Mouse (Mus musculus) cerebellum, adult (tissue): Measurements from ENCODE around the gene Hes6.

Source experiments
- ATAC-seq: cut with Nextera tagmentation; 2 replicates; pipeline ENCODE4 v1.9.2; 2017; ENCODE audit warnings: mild to moderate bottlenecking, moderate library complexity, mixed read lengths; ENCODE audit not compliant: insufficient number of reproducible peaks, low FRiP score, low TSS enrichment

The Hes6 gene

DNA sequence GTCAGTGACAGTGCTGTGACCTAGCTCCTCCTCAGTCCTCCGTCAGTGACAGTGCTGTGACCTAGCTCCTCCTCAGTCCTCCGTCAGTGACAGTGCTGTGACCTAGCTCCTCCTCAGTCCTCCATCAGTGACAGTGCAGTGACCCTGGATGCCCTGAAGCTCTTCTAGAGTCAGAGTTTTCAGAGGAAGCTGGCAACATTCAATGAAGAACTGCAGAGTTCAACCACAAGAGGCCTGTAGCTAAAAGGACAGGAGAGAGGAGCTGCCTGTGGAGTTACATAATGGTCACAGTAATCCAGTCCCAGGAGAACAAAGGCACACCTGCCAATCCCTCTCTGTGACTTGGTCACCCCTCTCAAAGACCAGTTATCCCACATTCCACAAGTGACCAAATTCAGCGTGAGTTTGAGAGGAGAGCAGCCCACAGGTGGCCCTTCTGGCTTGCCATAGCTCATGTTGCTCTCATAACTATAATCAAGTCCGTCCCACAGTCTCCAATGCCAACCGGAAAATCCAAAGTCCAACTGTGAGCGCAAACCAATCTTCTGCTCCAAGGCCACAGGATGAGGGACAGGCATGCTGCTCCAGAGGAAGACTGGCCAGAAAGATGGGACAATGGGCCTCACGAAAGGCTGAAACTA lies 28.6 kb upstream of the Hes6 start:
- no peak for ATAC-seq

DNA sequence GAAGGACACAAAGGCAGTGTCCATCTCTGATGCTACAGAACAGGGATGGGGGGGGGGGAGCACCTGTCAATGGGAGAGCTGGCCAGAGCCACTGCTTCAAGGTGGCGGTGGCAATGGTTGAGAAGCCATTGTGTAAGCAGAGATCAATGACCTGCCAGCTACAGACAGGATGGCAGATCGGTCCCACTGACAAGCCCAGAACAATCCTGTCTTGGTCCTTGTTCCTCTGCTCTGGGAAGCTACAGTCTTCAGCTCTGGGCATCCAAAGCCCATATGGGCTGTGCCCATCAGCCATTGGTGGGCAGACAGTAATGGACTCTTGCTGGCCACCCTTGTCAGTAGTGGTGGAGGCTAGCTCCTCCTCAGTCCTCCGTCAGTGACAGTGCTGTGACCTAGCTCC lies 28.0 kb upstream of the Hes6 start:
- no peak for ATAC-seq

DNA sequence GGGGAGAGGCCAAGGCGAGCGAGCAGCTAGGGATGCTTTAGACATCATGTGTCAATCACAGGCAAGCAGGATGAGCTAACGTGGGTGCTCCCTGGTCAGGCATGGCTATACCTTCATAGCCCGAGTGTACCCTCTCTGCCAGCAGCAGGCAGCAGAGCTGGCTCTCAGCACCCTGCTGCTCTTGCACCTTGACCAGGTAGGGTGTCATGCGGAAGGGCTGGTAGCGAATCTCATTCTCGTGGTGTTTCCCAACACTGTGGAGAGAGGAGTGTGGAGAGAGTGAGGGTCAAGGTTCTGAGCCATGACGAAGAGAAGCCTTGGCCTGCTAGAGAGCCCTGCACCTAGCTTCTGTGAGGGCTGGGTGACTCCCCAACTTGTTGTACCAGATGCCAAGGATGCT lies 25.9 kb upstream of the Hes6 start:
- no peak for ATAC-seq

DNA sequence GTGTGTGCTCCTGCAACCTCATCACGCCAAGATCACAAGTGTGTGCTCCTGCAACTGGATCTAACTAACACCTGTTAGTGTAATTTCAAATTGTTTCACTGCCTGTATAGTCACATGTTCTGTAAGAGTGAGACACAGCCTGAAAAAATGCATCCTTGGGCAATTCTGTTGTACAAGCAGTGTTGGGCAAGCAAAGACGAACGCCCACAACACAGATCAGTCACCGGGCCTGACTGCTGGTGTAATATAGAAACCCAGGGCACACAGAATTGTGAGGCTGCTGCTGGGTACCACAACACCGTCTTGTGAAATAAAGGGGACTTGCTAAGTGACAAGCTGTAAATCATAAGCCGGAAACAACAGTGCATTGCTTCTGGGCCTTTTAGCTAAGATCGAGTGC lies 23.7 kb upstream of the Hes6 start:
- no peak for ATAC-seq

DNA sequence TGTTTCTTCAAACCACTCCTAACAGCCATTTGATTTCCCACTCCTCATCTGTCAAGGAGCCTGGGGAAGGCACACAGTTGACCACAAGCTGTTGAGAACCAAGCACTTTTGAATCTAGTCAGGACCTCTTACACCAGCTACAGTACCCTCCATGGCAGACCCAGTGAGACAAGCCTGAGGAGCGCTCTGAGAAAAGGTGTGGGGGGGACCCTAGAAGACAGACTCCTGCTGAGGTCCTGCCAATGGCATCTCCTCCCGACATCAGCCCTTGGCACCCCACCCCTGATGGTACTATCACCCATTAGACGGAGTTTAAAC lies 23.2 kb upstream of the Hes6 start:
- ATAC-seq, result no peak

DNA sequence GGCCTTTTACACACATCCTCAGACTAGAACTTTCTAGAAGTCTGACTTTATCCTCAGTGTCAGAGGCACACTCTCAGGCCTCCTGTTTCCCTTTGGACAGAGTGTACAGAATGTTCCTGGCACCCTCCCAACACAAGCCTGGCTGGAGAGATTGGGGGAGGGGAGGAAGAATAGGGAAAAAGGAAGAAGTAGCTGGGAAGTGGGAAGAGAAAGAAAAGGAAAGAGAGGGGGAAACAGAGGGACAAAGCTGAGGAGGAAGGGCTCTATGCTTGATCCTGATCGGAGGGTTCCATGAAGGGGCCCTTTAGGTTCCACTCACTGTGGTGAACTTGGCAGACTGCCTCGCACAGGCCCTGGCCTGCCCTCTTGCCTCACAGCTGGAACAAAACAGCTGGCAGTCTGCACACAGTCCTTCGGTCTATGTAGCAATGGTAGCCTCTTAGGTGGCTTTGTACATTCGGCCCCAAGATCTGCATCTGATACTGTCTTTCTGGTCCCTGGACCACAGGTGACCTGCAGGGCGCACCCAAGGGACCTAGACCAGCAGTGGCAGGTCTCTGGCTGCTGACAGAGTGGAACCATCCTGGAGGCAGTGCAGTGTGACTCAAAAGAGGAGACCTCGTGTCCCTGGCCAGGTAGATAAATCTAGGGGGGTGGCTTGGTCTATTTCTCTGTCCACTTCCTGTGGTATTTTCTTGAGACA lies 22.7 kb upstream of the Hes6 start:
- 0 out of 2 replicates have a peak, but pooled peaks have one; percentile 46 for ATAC-seq

DNA sequence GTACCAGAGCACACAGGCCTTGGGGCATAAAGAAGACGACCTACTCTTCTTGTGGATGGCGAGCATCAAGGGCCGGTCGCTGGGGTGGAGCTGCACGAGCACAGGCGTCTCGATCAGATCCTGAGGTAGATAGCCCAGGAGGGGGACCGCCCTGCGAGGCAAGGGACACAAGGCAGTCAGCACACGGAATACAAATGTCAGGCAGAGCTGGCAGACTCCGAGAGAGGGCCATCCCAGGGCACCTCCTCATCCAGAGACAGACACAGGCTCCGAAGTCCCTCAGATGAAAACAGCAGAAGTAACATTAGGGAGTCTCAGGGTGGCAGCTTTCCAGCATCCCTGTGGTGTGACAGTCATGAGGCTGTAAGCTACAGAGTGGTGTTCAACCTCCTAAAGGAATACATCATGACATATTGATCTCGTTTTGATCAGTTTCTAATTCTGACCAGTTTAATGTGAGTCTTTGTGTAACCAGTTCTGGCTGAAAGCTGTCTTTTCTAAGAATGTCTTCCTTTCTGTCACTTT lies 21.8 kb upstream of the Hes6 start:
- no peak for ATAC-seq

DNA sequence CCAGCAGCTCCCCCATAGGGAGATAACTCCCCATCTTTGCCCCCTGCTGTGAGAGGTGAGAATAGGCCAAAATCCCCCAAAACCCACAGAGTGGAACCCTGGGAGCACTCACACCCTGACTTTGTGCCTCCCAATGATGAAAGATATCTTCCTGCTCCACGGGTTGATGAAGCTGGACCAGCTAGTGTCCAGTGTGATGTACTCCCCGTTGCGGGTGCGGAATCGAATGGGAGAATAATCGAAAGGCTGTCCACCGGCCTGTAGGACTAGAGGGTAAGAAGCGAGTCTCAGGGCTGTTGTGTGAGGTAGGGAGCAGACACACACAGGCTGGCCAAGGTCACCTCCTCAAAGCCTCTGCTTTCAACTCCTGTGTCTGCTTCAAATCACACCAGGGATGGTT lies 21.1 kb upstream of the Hes6 start:
- ATAC-seq, result no peak

DNA sequence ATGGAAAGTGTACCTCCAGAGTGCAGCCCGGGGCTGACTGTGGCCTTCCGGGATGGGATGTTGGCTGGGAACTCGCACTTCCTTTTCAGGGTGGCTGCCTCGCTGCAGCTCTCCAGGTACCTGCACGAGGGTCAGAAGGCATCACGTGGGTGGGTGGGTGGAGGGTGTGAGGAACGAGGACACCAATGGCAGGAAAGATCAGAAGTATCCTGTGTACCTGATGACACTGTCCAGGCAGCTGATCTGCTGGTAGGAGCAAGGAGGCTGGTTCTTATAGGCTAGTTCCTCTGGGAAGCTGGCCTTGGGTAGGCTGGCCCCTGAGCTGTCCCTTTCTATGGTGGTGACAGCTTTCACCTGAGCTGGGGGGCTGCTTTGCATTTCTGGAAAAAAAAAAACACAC lies 16.9 kb upstream of the Hes6 start:
- no peak for ATAC-seq

DNA sequence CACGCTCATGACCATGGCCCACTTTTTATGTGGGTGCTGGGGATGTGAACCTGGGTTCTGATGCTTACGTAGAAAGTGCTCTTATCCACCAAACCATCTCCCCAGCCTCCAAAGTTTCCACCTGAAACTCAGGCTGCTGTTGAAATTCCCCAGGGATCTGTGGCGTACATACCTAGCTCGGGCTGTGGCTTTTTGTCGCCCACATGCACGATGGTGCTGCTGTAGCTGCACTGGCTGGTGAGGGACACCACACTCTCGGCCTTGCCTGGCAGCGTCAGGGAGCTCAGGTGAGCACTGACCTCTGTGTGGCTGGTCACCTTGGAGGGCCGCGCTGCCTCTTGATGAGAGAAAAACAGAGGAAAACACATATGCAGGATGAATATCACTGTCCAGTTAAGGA lies 15.4 kb upstream of the Hes6 start:
- ATAC-seq, result no peak

DNA sequence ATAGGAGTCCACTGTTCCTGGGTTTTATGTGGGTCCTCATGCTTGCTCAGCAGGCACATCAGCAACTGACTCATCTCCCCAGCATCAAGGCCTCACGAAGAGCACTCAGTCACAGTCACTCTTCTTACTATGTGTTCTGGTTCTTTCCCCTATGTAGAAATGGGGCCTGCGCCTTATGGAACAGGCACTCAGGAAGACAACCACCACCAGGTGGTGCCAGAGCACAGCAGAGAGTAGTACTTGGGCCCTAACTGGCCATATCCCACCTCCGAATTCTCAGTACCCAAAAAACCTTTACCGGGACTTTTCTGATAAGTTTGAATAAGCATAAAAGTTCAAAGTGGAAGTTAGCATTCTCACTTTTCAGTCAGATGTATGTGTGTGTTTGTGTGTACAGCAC lies 14.8 kb upstream of the Hes6 start:
- ATAC-seq, result peak; percentile 26; the same call in 1 of the 2 replicates

DNA sequence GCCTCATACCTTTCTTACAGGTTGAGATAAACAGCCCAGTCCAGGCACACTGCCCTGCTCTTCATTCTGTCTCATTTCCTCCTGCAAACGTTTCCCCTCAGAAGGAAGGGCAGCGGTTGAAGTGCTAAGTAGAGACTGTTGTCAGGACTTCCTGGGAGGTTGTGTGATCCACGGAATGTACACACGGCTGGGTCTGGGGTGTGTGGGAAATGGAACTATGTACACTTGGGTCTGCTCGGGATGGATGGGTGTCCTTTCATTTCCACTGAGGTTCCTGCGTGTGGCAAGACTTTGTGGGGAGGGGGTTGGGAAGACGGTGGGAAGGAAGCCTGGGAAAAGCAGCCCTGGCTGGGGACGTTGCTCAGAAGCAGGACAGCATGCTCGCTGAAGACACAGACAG lies 12.6 kb upstream of the Hes6 start:
- no peak for ATAC-seq

DNA sequence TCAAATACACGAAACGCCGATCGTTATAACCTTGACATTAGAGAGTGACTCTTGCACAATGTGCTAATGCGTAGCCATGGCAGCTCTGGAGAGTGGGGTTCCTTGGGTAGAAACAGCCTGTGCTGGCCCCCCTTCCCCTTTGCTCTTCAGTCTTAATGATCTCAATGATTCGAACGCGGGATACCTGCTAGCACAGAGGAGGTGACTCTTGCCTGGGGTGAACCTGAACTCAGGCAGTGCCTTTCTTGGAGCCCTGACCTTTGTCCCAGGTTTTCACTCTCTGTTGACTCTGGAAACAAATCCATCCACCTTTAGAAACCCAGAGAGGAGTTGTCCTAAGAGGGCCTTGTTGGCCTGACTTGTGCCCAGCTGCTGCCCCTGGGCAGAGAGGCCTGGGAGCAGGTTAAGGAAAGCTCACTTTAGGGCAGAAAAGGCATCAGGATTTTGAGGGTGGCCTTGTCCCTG lies 6.8 kb upstream of the Hes6 start:
- no peak for ATAC-seq

DNA sequence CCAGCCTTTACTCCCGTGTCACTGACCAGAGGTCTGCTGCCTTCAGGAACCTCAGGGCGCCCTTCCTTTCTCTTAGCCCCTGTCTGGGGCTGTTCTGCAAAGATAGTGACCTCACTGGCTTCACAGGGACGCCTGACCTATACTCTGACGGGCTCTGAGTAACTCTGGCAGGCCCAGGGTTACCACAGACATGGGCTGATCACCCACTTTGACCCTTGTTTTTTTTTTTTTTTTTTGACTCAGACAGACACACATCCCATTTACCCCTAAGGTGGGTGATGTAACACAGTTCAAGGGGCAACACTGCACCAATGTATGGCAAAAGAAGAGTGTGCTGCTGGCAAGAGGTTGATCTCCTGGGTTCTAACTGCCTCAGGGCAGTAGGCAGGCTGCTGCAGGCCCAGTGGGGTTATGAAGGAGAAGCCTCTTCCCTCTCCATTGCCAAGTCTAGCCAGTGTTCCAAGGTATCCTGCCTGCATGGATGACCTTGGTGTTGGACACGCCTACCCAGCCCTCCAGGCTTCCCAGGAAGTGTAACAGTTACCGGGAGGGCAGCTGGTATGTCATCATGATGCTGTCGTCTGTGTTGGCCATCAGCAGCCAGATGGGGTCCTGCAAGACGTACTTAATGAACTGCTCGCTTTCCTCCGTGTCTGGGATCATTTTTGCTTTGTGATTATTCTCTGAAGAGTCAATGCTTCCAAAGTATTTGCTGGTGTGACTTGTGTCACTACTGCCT lies 6.2 kb upstream of the Hes6 start:
- ATAC-seq, result no peak

DNA sequence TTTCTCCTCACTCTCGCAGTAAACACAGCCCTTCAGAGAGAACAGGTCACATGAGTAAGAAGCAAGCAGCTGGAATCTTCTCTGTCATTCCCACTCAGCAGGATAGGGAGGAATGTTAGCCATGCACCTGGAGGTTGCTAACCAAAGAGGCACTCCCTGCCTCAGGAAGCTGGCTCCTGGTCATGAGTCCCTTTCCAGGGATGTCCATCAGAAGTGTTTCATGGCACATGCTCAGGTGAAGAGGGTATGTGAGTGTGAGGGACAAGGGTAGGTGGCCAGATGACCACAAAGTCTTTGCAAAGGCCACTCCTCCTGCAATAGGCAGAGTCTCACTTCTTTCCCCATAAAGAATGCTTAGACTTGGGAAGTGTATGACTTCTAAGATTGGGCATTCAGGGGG lies 4.2 kb upstream of the Hes6 start:
- no peak for ATAC-seq

DNA sequence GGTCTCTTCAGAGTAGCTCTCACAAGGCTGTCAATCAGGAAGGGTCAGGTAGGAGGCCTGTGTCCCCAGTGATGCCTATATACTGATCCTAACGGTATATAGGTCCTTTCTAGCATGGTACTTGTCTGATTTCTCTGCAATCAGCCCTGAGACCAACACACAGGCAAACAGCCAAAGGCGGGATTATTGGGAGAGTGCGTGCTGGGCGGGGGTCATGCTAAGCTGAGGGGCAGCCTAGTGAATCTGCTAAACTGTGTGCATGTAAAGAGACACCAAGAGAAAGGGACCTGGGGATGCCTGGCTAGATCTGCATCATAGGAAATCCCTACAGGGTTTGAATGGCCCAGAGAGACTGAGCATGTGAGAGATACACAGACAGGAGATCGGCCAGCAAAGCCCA lies 1.5 kb upstream of the Hes6 start:
- ATAC-seq, result no peak

DNA sequence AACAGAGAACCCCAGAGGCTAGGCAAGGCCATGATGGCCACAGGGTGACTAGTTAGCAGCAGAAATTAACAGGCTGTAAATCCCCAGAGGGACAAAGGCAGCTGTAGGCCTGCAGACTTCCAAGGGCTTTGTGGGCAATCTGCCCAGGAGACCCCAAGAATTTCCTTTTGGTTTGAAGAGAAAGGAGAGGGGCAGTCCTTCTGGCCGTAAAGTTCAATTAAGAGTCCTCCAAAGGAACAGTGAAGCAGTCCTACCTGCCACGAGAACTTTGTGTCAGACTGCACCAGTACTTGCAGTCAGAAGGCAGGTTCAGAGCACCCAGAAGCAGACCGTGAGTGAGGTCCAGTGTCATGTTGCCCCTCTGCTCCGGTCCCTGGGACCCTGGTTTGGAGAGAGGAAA lies 1.1 kb upstream of the Hes6 start:
- ATAC-seq, result no peak

DNA sequence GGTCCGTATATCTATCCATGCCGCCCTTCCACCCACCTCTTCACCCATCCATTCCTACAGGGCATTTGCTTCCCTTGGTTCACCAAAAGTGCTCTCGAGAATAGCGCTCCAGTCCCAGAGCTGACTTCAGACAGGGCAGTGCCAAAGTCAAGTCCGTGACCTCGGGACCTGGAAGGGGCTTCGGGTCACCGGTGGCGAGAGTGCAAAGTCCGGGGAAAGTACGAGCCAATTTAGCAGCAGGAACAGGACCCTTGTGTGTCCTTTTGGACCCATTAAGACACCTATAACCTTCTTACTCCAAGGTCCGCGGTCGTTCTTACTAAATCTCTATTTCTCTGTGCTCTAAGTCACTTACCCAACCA lies 321 bp downstream of the Hes6 start:
- no peak for ATAC-seq

DNA sequence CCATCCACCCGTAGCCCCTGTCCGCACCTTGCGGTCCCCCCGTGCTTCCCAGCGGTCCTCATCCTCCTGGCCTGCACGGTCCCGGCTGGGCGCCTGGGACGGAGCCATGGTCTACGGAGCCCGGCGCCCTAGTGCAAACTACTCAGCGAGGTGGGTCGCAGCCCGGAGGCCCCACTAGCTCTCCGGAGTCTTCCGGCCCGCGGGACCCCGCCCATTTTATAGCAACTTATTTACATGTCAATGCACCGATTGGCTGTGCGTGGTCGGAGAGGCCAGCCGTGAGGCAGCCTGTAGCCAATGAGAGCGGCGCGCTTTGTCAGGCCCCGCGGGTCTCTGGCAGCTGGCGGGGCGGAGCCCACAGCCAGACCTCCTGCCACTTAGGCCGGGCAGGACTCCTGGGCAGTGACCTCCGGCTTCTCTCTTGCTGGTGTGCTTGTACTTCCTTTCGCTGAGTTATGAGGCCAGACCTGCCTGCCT lies 770 bp downstream of the Hes6 start:
- peak; percentile 92 for ATAC-seq

DNA sequence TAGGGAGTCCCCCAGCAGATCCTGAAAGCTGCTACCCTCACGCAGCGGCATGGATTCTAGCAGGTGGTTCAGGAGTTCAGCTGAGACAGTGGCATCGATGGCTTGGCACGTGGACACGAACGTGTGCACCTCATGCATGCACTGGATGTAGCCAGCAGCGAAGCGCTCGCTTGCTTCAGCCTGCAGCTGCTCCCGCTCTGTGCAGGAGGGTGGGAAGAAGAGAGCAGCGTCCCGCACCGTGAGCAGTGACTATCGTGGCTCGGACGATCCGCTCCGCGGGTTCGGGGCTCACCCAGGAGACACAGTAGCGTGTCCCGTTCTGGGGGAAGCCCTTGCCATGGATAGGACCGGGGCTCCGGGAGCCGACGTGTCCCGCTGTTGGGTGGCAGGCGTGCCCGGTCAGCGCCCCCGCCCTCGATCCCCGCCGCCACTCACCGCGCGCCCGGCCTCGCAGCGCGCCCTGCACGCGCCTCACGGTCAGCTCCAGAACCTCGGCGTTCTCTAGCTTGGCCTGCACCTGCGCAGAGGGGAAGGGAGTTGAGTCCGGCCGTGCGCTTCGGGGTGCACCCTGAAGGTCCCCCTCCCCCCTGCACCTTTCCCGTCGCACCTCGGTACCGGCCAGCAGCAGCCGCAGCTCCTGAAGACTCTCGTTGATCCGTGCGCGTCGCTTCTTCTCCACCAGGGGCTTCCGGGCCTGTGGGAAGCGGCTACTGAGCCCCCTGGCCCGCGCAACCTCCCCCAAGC lies 1.4 kb downstream of the Hes6 start:
- no peak; the same call in 1 of the 2 replicates for ATAC-seq
